Mouse (Mus musculus) stomach, postnatal 0 days (tissue): ENCODE results near the gene Foxp1.

ENCODE experiments used
- CTCF ChIP-seq: IDR thresholded peaks from 2 replicates; pipeline ENCODE4 v1.5.1; 2016; ENCODE audit warnings: antibody characterized with exemption, low read depth, mild to moderate bottlenecking, moderate library complexity
- EP300 ChIP-seq: optimal IDR thresholded peaks from 2 replicates; pipeline ENCODE3; 2016; ENCODE audit warnings: antibody characterized with exemption

DNA sequence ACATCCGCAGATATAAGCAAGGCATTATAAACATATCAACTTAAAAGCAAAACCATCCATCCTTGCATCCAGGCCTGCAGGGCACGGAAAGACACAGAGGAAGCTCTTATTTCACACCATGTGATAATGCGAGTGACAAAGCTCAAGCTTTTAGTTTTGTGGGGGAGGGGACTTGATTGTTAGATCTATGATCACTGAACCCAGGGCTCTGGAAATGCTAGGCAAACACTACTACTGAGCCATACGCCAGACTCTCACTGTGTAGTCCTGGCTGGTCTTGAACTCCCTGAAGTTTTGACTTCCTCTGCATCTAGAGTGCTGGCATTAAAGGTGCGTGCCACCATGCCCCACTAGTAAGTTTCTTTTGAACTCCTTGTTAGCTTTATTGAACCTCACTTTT lies 264.2 kb downstream of the Foxp1 start:
- TF ChIP-seq CTCF (no peak), EP300 (no peak)
